Mouse (Mus musculus): ENCODE data around the gene Ets2. TPM values are rescaled to one million over a fixed set of nuclear protein-coding genes. Genes with fewer than 3 reads are reported as not detected.

Ets2 gene
- polyA plus RNA-seq, 1 experiment from 2014 or later = 52.8 TPM

DNA sequence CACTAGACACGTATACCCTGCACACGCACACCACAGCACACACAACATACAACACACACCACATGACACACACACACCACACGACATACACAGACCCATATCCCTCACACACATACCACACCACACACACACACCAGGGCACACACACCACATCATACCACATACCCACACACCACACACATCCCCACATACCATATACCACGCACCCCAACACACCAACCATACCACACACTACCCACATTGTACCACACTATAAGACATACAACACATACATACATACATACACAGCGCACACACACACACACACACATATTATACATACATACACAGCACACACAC, 68.1 kb downstream of the Ets2 start:
- Histone ChIP-seq H3K9ac (ENCODE audit: low read length) (no peak overlapping the region), H3K9me3 (ENCODE audit: control insufficient read depth, low read length) (no peaks in the 10 kb centered on the region), H3K27me3 (replicated peaks; ENCODE audit: control insufficient read depth, insufficient read depth, low read length) (no peaks in the 10 kb centered on the region), H3K4me1 (replicated peaks; ENCODE audit: control insufficient read depth, insufficient read depth, low read length) (peaks cover 5% of the 10 kb centered on the region; the same call in 1 of the 2 replicates), H3K4me3 (ENCODE audit: low read depth, low read length) (no peak overlapping the region), H3K27ac (ENCODE audit: low read depth) (no peak overlapping the region), H3K4me2 (ENCODE audit: low read length) (no peak overlapping the region), H3K36me3 (ENCODE audit: control insufficient read depth, insufficient read depth, low read length) (no peaks in the 10 kb centered on the region)
- DNase-seq (ENCODE audit: low spot score) = no peak
- WGBS = 80% methylated on average over 5 of the region's 5 CpGs
- no peak for ATAC-seq (replicated peaks; ENCODE audit: low FRiP score, low TSS enrichment, low read depth)

DNA sequence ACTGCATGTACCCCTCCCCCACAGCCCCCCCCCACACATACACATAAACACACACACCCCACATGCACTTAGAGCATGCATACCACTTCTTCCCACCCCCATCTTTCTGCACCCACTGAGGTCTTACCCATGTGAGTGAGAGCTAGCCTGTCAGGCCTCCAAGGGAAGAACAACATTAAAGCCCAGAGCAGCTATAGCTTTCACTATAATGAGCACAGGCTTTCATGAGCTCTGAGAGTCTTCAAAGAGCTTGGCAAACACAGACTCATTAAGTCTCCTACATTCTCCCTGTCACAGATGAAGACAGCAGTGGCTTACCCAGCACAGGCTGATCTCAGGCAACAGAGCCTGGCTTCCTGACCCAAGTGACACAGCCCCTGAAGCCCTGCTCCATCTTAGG, 68.5 kb downstream of the Ets2 start:
- Histone ChIP-seq H3K4me2 (ENCODE audit: low read length) (no peak overlapping the region), H3K9ac (ENCODE audit: low read length) (no peak overlapping the region), H3K4me3 (ENCODE audit: low read depth, low read length) (no peak overlapping the region), H3K9me3 (ENCODE audit: control insufficient read depth, low read length) (no peaks in the 10 kb centered on the region), H3K27ac (ENCODE audit: low read depth) (no peak overlapping the region), H3K4me1 (replicated peaks; ENCODE audit: control insufficient read depth, insufficient read depth, low read length) (peaks cover 5% of the 10 kb centered on the region; the same call in 1 of the 2 replicates), H3K27me3 (replicated peaks; ENCODE audit: control insufficient read depth, insufficient read depth, low read length) (no peaks in the 10 kb centered on the region), H3K36me3 (ENCODE audit: control insufficient read depth, insufficient read depth, low read length) (no peaks in the 10 kb centered on the region)
- no peak for ATAC-seq (replicated peaks; ENCODE audit: low FRiP score, low TSS enrichment, low read depth)
- DNase-seq (ENCODE audit: low spot score) = no peak

Other genes with a start within 250 kb of the Ets2 start
- gene Erg, start 115.5 kb upstream of the Ets2 start, polyA plus RNA-seq (2014; fragmentation: Nextera tagmentation; extraction: Ambion mirVana) = 2.8 TPM in 2 replicates

Data from intestine, embryonic 14.5 days (tissue).